Mouse (Mus musculus) central nervous system, embryonic 11.5 days (tissue): Measurements from ENCODE around the gene Ddrgk1. TPM values are rescaled to one million over a fixed set of nuclear protein-coding genes. Genes with fewer than 3 reads are reported as not detected.

Source experiments
- polyA plus RNA-seq: library from polyadenylated mRNA; depleted of rRNA; stranded (reverse); fragments of >200 nt; gene quantifications from 2 replicates; pipeline ENCODE4 v1.2.3, GENCODE M21; 2012; rRNA removed

Gene Ddrgk1
- 46.3 and 135 TPM in 2 replicates for polyA plus RNA-seq

DNA sequence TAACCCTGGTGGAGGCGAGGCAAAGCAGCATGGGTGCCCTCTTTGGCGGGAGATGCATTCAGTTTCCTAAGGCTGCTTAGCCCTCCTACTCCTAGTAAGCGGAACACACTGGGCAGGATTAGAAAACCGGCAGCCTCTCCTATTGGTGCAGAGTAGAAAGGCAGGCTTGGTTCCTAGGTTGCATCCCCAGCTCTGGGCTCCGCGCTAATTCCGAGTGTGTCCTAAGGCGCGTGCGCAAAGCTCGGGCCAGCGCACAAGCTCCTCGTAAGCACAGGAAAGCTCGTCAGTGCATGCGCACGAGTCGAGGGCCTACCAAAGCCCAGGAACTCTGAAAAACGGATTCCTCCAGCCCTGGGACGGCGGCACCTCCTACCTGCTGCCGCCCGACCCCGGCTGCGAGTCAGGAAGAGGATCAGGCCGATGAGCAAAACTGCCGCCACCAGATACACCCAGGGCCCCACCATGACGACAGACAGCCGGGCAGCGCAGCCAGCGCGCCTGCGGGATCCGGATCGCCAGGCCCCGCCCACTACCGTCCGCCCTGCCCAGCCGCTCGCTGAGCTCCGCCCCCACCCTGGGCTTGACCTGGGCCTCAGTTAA is at the start of gene Ddrgk1:
Ddrgk1 (minus strand) TSS at position 558 of the 600 bp plus-strand sequence.

GRCm38 (mm10) chr2:130697153-130697810 is 32.8 kb upstream of the Ddrgk1 start, which contains the start of gene Slc4a11:
TSS of gene Slc4a11 (minus strand) at chr2:130697519.

DNA sequence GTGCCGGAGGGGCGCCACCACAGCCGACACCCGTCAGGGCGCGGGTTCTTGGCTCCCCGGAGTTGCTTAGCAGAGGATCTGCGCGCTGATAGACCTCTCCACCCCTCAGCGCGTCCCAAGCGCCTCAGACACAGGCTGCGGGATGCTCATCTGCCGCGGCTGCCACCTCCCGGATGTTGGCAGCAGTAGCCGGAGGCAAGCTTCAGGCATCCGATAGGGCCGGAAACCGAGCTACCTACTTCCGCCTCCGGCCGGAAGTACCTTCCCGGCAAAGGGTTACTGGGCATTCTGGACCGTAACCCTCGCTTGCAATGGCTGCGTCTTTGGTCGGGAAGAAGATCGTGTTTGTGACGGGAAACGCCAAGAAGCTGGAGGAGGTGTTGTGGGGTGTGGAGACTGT is 3.1 kb upstream of the Ddrgk1 start, which contains the start of gene Itpa:
Itpa (plus strand) TSS at position 52 of the 400 bp plus-strand sequence.

GRCm38 (mm10) chr2:130642684-130643369 is 21.6 kb downstream of the Ddrgk1 start, which contains the start of gene Lzts3:
TSS of gene Lzts3 (minus strand) at chr2:130642803.

GRCm38 (mm10) chr2:130629839-130630203 is 34.6 kb downstream of the Ddrgk1 start, which contains the start of the genes Fastkd5 and Ubox5:
TSS of gene Fastkd5 (minus strand) at chr2:130630027.
TSS of gene Ubox5 (minus strand) at chr2:130630038.

Other genes starting within 250 kb of the Ddrgk1 start
- gene Vps16, start 240.3 kb downstream of the Ddrgk1 start, polyA plus RNA-seq, result 131 and 175 TPM in 2 replicates
- gene Pced1a, start 240.0 kb downstream of the Ddrgk1 start, polyA plus RNA-seq, result 26.3 and 33.4 TPM in 2 replicates
- 68.9 and 84.4 TPM in 2 replicates for gene Ptpra, start 214.4 kb downstream of the Ddrgk1 start, polyA plus RNA-seq
- 51.8 and 67.0 TPM in 2 replicates for gene Mrps26, start 100.9 kb downstream of the Ddrgk1 start, polyA plus RNA-seq
- 0.11 TPM in 1 of 2 replicates, not detected in the other for gene Oxt, start 88.5 kb downstream of the Ddrgk1 start, polyA plus RNA-seq
- gene Avp, start 82.1 kb downstream of the Ddrgk1 start, polyA plus RNA-seq, result 0.10 TPM in 1 of 2 replicates, not detected in the other
- gene Fastkd5, start 34.6 kb downstream of the Ddrgk1 start, polyA plus RNA-seq, result 5.7 and 8.3 TPM in 2 replicates
- gene Ubox5, start 34.6 kb downstream of the Ddrgk1 start, polyA plus RNA-seq, result 7.8 and 12.2 TPM in 2 replicates
- gene Lzts3, start 21.9 kb downstream of the Ddrgk1 start, polyA plus RNA-seq, result 10.5 and 17.1 TPM in 2 replicates
- gene Itpa, start 3.0 kb upstream of the Ddrgk1 start, polyA plus RNA-seq, result 95.7 and 115 TPM in 2 replicates
- gene Slc4a11, start 32.9 kb upstream of the Ddrgk1 start, polyA plus RNA-seq, result 1.1 and 1.2 TPM in 2 replicates
- gene 4930402H24Rik, start 241.7 kb upstream of the Ddrgk1 start, polyA plus RNA-seq, result 32.0 and 35.3 TPM in 2 replicates
- 11.5 and 16.2 TPM in 2 replicates for gene Atrn, start 241.8 kb upstream of the Ddrgk1 start, polyA plus RNA-seq